Mouse (Mus musculus): ENCODE data around the gene Pacrg. TPM values are rescaled to one million over a fixed set of nuclear protein-coding genes. Genes with fewer than 3 reads are reported as not detected.

Gene Pacrg
- total and polyA plus RNA-seq, 3 experiments, result not detected

DNA sequence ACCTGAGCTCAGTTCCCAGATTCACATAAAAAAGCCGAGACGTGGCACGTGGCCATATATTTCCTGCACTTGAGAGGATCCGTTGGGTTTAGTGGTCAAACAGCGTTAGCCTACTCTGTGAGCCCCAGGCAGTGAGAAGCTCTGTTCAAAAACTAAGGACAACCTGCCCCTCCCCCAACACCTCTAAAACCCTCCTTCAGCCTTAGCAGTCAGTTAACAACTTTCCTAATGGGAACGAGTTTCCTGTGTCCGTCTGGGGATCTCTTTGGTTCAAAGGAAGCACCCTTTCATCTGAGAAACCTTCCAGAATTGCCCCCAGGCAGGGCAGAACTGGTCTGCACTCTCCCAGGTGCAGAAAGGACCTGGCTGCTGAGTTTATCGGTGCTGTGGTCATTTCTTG lies 484.4 kb downstream of the Pacrg start:
- Histone ChIP-seq H3K27me3 (ENCODE audit: control insufficient read depth in 1 of 2, insufficient read depth in 2 of 2, low read length in 2 of 2) (no peaks in the 10 kb centered on the region), H3K4me3 (ENCODE audit: control insufficient read depth in 1 of 2, insufficient read depth in 1 of 2, low read depth in 2 of 2, low read length in 2 of 2) (no peak overlapping the region), H3K9me3 (replicated peaks; ENCODE audit: insufficient read depth, low read length) (no peaks in the 10 kb centered on the region), H3K27ac (ENCODE audit: control insufficient read depth, low read depth, low read length) (no peak overlapping the region), H3K4me1 (ENCODE audit: control insufficient read depth in 1 of 2, insufficient read depth in 2 of 2, low read length in 2 of 2) (no peaks in the 10 kb centered on the region), H3K36me3 (ENCODE audit: control insufficient read depth in 1 of 2, insufficient read depth in 2 of 2, low read length in 2 of 2) (no peaks in the 10 kb centered on the region), H3K9ac (ENCODE audit: control insufficient read depth, low read depth, low read length, poor library complexity, severe bottlenecking) (no peak overlapping the region), H3K79me2 (ENCODE audit: control insufficient read depth, insufficient read depth, low read length, poor library complexity) (no peaks in the 10 kb centered on the region)
- DNase-seq (ENCODE audit: low read depth, low spot score), result no peak
- TF ChIP-seq EP300 (IDR thresholded peaks at IDR 0.05; ENCODE audit: low read depth in 1 of 2, low read length in 2 of 2) (no peak), MAFK (IDR thresholded peaks at IDR 0.05; ENCODE audit: borderline replicate concordance, low read depth, low read length) (no peak), TAL1 (IDR thresholded peaks at IDR 0.05; ENCODE audit: low read length) (no peak), POLR2AphosphoS5 (IDR thresholded peaks at IDR 0.05; ENCODE audit: borderline replicate concordance, low read depth, low read length) (no peak), ZMIZ1 (IDR thresholded peaks at IDR 0.05; ENCODE audit: low read depth, low read length) (no peak), POLR2AphosphoS2 (IDR thresholded peaks at IDR 0.05; ENCODE audit: low read length) (no peak)

Other genes starting within 250 kb of the Pacrg start
- gene Prkn, start 73 bp upstream of the Pacrg start, total RNA-seq (2012; rRNA removed), result 0.39 and 0.72 TPM in 2 replicates
- gene Prkn, start 73 bp upstream of the Pacrg start, polyA plus RNA-seq (2012; ENCODE audit: insufficient read depth in 1 of 2, insufficient read length in 2 of 2, low read depth in 1 of 2, low replicate concordance in 2 of 2, missing spikeins in 1 of 2), result under 1 TPM in 1 of 2 experiments, not detected in 1; 0.50 TPM

All from MEL (cell line).